Mouse (Mus musculus): ENCODE data around the gene Cog3. TPM values are rescaled to one million over a fixed set of nuclear protein-coding genes. Genes with fewer than 3 reads are reported as not detected.

Cog3 gene
- polyA plus RNA-seq, 1 experiment, result 1.3 TPM

GRCm38 (mm10) chr14:75712687-75713086 is 41.6 kb downstream of the Cog3 start:
- H3K4me3 ChIP-seq (replicated peaks), result no peak overlapping the region
- no peaks in the 10 kb centered on the region for H3K4me1 ChIP-seq
- H3K9me3 ChIP-seq, result no peaks in the 10 kb centered on the region
- H3K27me3 ChIP-seq (replicated peaks), result no peaks in the 10 kb centered on the region
- TF ChIP-seq FLI1 (IDR thresholded peaks at IDR 0.05; ENCODE audit: low read length), result no peak
- no peak for TF ChIP-seq GATA1 (IDR thresholded peaks at IDR 0.05; ENCODE audit: borderline replicate concordance, low read length)
- H3K36me3 ChIP-seq (replicated peaks; ENCODE audit: low read length), result peaks cover 98% of the 10 kb centered on the region

DNA sequence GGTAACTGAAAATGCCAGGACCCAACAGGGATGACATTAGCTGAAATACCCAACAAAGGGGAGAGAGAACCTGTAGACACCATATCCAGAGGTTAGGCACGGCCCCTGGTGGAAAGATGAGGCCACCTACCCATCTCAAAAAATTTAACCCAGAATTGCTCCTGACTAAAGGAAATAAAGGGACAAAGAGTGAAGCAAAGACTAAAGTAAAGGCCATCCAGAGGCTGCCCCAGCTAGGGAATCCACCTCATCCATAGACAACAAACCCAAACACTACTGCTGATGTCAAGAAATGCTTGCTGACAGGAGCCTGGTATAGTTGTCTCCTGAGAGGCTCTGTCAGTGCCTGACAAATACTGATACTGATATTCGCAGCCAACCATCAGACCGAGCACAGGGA is 42.6 kb downstream of the Cog3 start:
- TF ChIP-seq GATA1 (IDR thresholded peaks at IDR 0.05; ENCODE audit: borderline replicate concordance, low read length) (no peak), FLI1 (IDR thresholded peaks at IDR 0.05; ENCODE audit: low read length) (no peak)
- H3K36me3 ChIP-seq (replicated peaks; ENCODE audit: low read length), result peaks cover 98% of the 10 kb centered on the region
- H3K4me3 ChIP-seq (replicated peaks), result no peak overlapping the region

DNA sequence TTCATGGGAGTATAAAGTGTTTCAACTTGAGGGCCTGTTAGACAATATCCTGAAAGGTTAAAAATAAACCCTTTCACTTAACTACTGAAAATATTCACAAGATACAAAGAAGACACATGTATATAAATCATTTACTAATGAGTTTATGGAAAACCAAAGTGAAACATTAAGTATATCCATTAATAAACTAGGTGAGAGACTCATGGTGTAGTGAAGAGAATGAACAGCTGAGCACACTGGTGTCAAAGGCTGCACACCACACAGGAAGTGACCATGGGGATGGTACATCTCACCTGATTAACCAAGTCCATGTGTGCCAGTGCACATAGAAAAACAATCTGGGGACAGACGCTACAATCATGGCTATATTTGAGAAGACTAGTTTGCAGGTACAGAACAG is 45.3 kb downstream of the Cog3 start:
- TF ChIP-seq FLI1 (IDR thresholded peaks at IDR 0.05; ENCODE audit: low read length), result no peak
- TF ChIP-seq GATA1 (IDR thresholded peaks at IDR 0.05; ENCODE audit: borderline replicate concordance, low read length), result no peak
- Histone ChIP-seq H3K27me3 (replicated peaks) (no peaks in the 10 kb centered on the region), H3K9me3 (no peaks in the 10 kb centered on the region), H3K4me3 (replicated peaks) (no peak overlapping the region), H3K36me3 (replicated peaks; ENCODE audit: low read length) (peaks cover 93% of the 10 kb centered on the region), H3K4me1 (no peaks in the 10 kb centered on the region)

More for the DNA sequence above, 42.6 kb downstream of the Cog3 start:
- no peaks in the 10 kb centered on the region for H3K9me3 ChIP-seq
- H3K4me1 ChIP-seq, result no peaks in the 10 kb centered on the region
- H3K27me3 ChIP-seq (replicated peaks), result no peaks in the 10 kb centered on the region

- no peak overlapping the region for H3K4me3 ChIP-seq (replicated peaks)
- H3K36me3 ChIP-seq (replicated peaks; ENCODE audit: low read length), result peaks cover 94% of the 10 kb centered on the region
- TF ChIP-seq FLI1 (IDR thresholded peaks at IDR 0.05; ENCODE audit: low read length) (no peak), GATA1 (IDR thresholded peaks at IDR 0.05; ENCODE audit: borderline replicate concordance, low read length) (no peak)
- H3K9me3 ChIP-seq, result no peaks in the 10 kb centered on the region
- H3K4me1 ChIP-seq, result no peaks in the 10 kb centered on the region
- H3K27me3 ChIP-seq (replicated peaks), result no peaks in the 10 kb centered on the region
Measured at GRCm38 (mm10) chr14:75707771-75708170, 46.5 kb downstream of the Cog3 start.

- no peaks in the 10 kb centered on the region for H3K4me1 ChIP-seq
- H3K9me3 ChIP-seq, result no peaks in the 10 kb centered on the region
- TF ChIP-seq GATA1 (IDR thresholded peaks at IDR 0.05; ENCODE audit: borderline replicate concordance, low read length) (no peak), FLI1 (IDR thresholded peaks at IDR 0.05; ENCODE audit: low read length) (no peak)
- no peaks in the 10 kb centered on the region for H3K27me3 ChIP-seq (replicated peaks)
- H3K36me3 ChIP-seq (replicated peaks; ENCODE audit: low read length), result peaks cover 93% of the 10 kb centered on the region
- no peak overlapping the region for H3K4me3 ChIP-seq (replicated peaks)
Measured at GRCm38 (mm10) chr14:75706647-75707046, 47.7 kb downstream of the Cog3 start.

DNA sequence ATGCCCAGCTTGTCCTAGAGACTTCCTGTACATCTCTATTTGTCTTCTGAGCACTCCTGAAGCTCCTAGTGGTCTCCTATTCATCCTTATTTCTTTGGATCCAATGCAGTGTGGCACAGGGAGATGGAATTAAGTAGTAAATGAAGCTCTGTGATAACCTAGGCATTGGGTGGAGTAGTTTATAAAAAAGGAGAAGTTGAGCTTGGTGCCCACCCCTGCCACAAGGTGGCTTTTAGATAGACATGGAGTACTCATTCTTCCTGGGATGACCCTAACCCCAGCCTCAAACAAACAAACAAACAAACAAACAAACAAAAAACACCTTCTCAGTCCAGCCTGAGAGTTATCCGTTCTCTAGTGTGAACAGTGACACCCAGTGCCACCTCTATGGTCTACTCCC is 56.4 kb downstream of the Cog3 start:
- TF ChIP-seq GATA1 (IDR thresholded peaks at IDR 0.05; ENCODE audit: borderline replicate concordance, low read length) (no peak), FLI1 (IDR thresholded peaks at IDR 0.05; ENCODE audit: low read length) (no peak)
- H3K36me3 ChIP-seq (replicated peaks; ENCODE audit: low read length), result peaks cover 19% of the 10 kb centered on the region
- no peak overlapping the region for H3K4me3 ChIP-seq (replicated peaks)
- peaks cover 4% of the 10 kb centered on the region for H3K9me3 ChIP-seq
- peaks cover 7% of the 10 kb centered on the region for H3K27me3 ChIP-seq (replicated peaks)
- no peaks in the 10 kb centered on the region for H3K4me1 ChIP-seq

- peaks cover 2% of the 10 kb centered on the region for H3K36me3 ChIP-seq (replicated peaks; ENCODE audit: low read length)
- H3K4me3 ChIP-seq (replicated peaks), result no peak overlapping the region
- H3K27me3 ChIP-seq (replicated peaks), result peaks cover 13% of the 10 kb centered on the region
- TF ChIP-seq FLI1 (IDR thresholded peaks at IDR 0.05; ENCODE audit: low read length) (no peak), GATA1 (IDR thresholded peaks at IDR 0.05; ENCODE audit: borderline replicate concordance, low read length) (no peak)
- peaks cover 4% of the 10 kb centered on the region for H3K9me3 ChIP-seq
- H3K4me1 ChIP-seq, result no peaks in the 10 kb centered on the region
Measured at GRCm38 (mm10) chr14:75696096-75696495, 58.2 kb downstream of the Cog3 start.

DNA sequence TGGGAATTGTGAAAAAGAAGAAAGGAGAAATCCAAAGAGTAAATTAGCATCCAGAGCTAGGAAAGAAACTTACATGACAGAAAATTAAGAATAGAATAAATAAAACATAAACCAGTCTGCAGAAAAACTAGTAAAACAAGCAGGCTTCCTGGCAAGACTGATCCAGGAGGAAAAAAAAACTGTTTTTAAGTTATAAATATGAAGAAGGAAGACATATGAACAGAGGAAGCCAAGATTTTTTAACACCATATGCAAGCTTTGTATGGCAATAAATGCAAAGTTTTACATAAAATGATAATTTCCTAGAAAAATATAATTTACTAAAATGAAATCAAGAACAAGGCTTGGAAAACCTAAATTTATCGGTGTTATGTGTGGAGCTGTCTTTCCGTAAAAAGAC is 63.9 kb downstream of the Cog3 start:
- Histone ChIP-seq H3K36me3 (replicated peaks; ENCODE audit: low read length) (no peaks in the 10 kb centered on the region), H3K4me1 (no peaks in the 10 kb centered on the region), H3K27me3 (replicated peaks) (peaks cover 20% of the 10 kb centered on the region), H3K9me3 (peaks cover 4% of the 10 kb centered on the region), H3K4me3 (replicated peaks) (no peak overlapping the region)
- TF ChIP-seq GATA1 (IDR thresholded peaks at IDR 0.05; ENCODE audit: borderline replicate concordance, low read length) (no peak), FLI1 (IDR thresholded peaks at IDR 0.05; ENCODE audit: low read length) (no peak)

DNA sequence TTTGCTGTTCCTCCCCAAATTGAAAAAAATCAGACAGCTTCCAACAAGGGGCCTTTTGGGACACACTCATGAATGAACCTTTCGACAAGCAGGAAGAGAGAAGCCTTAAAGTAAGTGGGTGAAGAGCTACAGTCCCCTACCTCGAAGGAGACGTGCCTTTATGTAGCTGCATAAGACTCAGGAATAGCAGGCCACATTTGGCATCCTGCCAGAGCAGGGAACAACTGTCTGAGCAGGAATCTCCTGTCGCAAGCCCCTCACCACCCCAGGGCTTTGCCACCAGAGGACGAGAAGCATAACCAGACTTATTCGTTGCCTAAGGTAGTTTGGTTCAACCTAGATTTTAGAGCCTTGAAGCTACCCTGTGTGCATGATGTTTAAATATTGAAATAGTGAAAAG is 78.0 kb downstream of the Cog3 start:
- TF ChIP-seq GATA1 (IDR thresholded peaks at IDR 0.05; ENCODE audit: borderline replicate concordance, low read length) (no peak), FLI1 (IDR thresholded peaks at IDR 0.05; ENCODE audit: low read length) (no peak)
- H3K9me3 ChIP-seq, result peaks cover 19% of the 10 kb centered on the region; the same call in 1 of the 2 replicates

DNA sequence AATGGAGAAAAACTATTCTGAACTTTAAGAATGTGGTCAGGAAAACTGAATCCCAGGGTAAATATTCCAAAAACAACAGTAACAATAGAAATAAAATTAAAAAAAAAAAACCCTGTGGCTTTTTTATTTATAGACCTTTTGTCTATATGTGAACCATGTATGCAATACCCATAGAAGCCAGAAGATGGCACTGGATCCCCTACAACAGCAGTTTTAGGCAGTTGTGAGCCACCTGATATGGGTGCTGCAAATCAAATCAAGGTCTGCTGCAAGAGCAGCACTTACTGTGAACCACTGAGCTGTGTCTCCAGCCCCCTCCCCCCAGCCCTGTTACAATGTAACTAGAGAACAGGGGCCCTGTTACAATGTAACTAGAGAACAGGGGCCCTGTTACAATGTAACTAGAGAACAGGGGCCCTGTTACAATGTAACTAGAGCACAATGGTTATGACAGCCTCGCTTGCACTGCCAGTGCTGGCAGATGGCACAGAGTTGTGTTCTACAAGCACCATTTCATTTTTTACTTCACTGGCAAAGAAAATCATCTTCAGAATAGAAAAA is 85.2 kb downstream of the Cog3 start:
- H3K9me3 ChIP-seq, result peaks cover 30% of the 10 kb centered on the region
- H3K4me1 ChIP-seq, result peaks cover 2% of the 10 kb centered on the region; the same call in 1 of the 2 replicates
- no peaks in the 10 kb centered on the region for H3K27me3 ChIP-seq (replicated peaks)
- H3K36me3 ChIP-seq (replicated peaks; ENCODE audit: low read length), result no peaks in the 10 kb centered on the region
- TF ChIP-seq GATA1 (IDR thresholded peaks at IDR 0.05; ENCODE audit: borderline replicate concordance, low read length) (no peak), FLI1 (IDR thresholded peaks at IDR 0.05; ENCODE audit: low read length) (no peak)
- no peak overlapping the region for H3K4me3 ChIP-seq (replicated peaks)

More for the DNA sequence above, 78.0 kb downstream of the Cog3 start:
- Histone ChIP-seq H3K36me3 (replicated peaks; ENCODE audit: low read length) (no peaks in the 10 kb centered on the region), H3K27me3 (replicated peaks) (peaks cover 3% of the 10 kb centered on the region), H3K4me3 (replicated peaks) (no peak overlapping the region), H3K4me1 (peaks cover 15% of the 10 kb centered on the region)

Measured in megakaryocyte, embryonic 14.5 days (primary cell).